Mouse (Mus musculus) frontal cortex, postnatal 36 days (tissue): ENCODE results near the gene Olfr1048.
"Not testable (repeated sequence)": the region's sequence is repeated elsewhere in the genome, so short reads cannot be mapped to it uniquely, and the experiment has no call there.

Experiments used
- DNase-seq, 2 experiments: peaks; one replicate each; pipeline ENCODE4 v3.0.0; 2022; ENCODE audit warnings: low spot score in 2 of 2

Gene Olfr1048

GRCm38 (mm10) chr2:86240189-86240588 lies at the start of gene Olfr1048:
TSS of gene Olfr1048 (minus strand) at chr2:86240289.
- no peak for DNase-seq

GRCm38 (mm10) chr2:86278988-86279387 lies 38.9 kb upstream of the Olfr1048 start, which contains the start of gene Olfr1051:
TSS of gene Olfr1051 (minus strand) at chr2:86279088.
- DNase-seq: not testable (repeated sequence)

GRCm38 (mm10) chr2:86258228-86258627 lies 18.1 kb upstream of the Olfr1048 start, which contains the start of gene Olfr1049:
TSS of gene Olfr1049 (minus strand) at chr2:86258328.
- DNase-seq: not testable (repeated sequence)

GRCm38 (mm10) chr2:86231301-86231700 lies 8.8 kb downstream of the Olfr1048 start, which contains the start of gene Olfr1047:
TSS of gene Olfr1047 (minus strand) at chr2:86231401.
- no peak for DNase-seq

GRCm38 (mm10) chr2:86219214-86219613 lies 20.9 kb downstream of the Olfr1048 start, which contains the start of gene Olfr1046:
TSS of gene Olfr1046 (minus strand) at chr2:86219314.
- no peak for DNase-seq

DNA sequence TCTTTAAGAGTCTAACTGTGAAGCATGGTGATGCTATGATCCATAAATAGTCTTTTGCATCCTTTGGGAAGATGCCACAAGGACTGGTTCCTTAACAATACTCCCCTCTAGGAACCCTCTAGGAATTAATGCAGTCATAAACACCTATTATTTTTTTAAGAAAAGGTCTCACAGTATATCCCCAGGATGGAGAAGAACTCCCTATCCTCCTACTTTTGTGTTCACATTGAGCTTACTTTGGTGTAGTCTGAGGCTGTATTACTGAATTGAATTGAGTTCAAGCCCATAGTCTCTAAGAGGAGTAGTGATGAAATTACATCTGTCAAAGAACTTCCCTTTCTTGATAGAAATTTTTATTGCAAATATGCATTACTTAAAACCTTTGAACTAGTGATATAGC lies 37.2 kb downstream of the Olfr1048 start, which contains the start of gene Olfr1045:
Gene Olfr1045, minus strand, starts transcription at position 101 of the 400 bp plus-strand sequence.
- no peak for DNase-seq

DNA sequence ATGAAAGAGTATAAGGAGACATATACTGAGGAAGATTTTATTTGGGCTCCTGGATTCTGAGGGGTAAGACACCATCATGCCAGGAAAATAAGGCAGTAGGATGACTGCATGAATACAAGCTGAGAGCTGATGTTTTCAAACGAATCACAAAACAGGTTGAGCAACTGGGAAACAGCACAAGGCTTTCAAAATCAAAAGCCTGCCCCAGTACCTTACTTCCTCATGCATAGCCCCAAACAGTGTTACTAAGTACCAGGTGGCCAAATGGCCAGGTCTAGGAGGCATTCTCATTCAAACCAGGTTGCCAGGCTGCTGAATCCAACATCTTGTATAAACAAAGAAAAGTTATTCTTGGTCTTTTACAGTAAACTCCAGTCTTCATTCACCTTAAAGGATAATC lies 44.2 kb downstream of the Olfr1048 start:
- DNase-seq: no peak

GRCm38 (mm10) chr2:86185583-86185982 lies 54.5 kb downstream of the Olfr1048 start, which contains the start of gene Olfr52:
TSS of gene Olfr52 (minus strand) at chr2:86185683.
- no peak for DNase-seq
